Mouse (Mus musculus) bone marrow macrophage, adult 2 months (primary cell): ENCODE measurements at regions not wholly inside any gene's neighbourhood (a gene's known extent, or its start where the extent isn't known, plus 50 kb on each side); places are given as distances from the start of the nearest gene placed in this dataset.

Experiments
- CTCF ChIP-seq: IDR thresholded peaks from 2 replicates; pipeline ENCODE4 v1.5.1; 2012; ENCODE audit warnings: low read depth, mild to moderate bottlenecking, low read length, moderate library complexity
- POLR2A ChIP-seq: IDR thresholded peaks from 2 replicates; pipeline ENCODE4 v1.6.1; 2012; ENCODE audit warnings: mild to moderate bottlenecking, low read depth, low read length, borderline replicate concordance

DNA sequence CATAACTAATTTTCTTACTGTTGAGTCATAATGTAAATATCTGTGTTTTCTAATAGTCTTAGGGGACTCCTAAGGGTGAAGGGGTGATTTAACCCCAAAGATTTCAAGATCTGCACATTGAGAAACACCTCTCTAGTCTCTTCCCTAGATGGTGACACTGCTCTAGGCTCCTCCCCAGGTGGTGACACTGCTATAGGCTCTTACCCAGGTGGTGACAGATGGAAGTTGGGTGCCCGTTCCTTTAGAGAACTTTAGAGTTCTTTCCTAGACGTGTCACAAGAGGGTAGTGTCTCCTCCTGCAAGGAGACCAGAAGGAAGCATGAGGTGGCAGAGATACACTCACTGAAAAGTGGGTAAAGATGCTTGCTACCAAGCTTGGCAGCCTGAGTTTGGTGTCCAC, 302.2 kb downstream of the Zfp706 start:
- TF ChIP-seq CTCF: no peak
- TF ChIP-seq POLR2A: no peak
